Comparison of ENCODE assay signal across 8 mouse cellular contexts in the genomic region with DNA sequence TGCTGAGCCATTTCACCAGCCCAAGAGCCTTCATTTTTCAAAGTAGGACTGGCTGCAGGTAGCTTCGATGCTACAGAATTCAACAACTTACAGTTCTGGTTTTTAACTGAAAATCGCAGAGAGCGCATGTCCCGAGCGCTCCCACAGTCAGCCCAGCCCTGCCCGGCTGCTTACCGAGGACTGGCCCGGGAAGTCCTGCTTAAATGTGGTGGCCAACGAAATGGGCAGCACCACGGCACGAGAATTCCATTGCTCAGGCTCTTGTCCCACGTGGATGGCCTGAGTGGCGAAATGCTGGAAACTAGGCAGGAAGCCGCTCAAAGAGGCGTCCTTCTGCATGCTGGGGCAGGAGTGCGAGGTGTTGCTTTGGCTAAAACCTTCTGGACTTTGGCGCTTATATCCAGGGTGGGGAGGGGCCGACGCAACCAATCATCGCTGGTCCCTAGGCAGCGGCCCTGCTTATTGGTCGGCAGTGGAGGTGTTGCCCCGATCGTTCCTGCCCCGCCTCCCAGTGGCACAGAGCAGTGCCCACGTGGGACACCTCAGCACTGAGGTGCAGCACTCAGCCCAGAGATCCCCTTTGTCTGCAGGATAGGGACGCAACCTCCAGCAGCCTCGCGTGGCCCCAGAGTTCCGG. TPM values are rescaled to one million over a fixed set of nuclear protein-coding genes. Genes with fewer than 3 reads are reported as not detected.
DNase-seq lines count a peak whose midpoint lies in the region; ATAC-seq and TF ChIP-seq lines count a peak whose summit lies in the region.

A gene (minus strand): TSS at position 386 of the 637 bp plus-strand sequence.

- peak; percentile 91 for ATAC-seq in CD4-positive, CD25-positive, alpha-beta regulatory T cell, adult 4 months
- ATAC-seq in heart, embryonic 13.5 days (ENCODE audit: extremely low read depth, insufficient number of reproducible peaks, low FRiP score, low TSS enrichment): peak; percentile 92
- ATAC-seq in kidney, postnatal 0 days (replicated peaks; ENCODE audit: low FRiP score, low read depth): peak; percentile 100

- no peaks in the 10 kb centered on the region for H3K36me3 ChIP-seq in heart, embryonic 13.5 days
- no peaks in the 10 kb centered on the region for H3K36me3 ChIP-seq in kidney, postnatal 0 days (ENCODE audit: insufficient read depth, low read length)
- H3K36me3 ChIP-seq in liver, adult 2 months (ENCODE audit: control insufficient read depth, insufficient read depth, low read length): peaks cover 16% of the 10 kb centered on the region
- peaks cover 16% of the 10 kb centered on the region for H3K36me3 ChIP-seq in myocyte (ENCODE audit: control insufficient read depth, insufficient read depth)
- H3K36me3 ChIP-seq in splenic B cell, adult 2 months (ENCODE audit: control insufficient read depth, insufficient read depth, low read length, poor library complexity, severe bottlenecking): no peaks in the 10 kb centered on the region

- H3K4me1 ChIP-seq in heart, embryonic 13.5 days: peaks cover 6% of the 10 kb centered on the region
- no peaks in the 10 kb centered on the region for H3K4me1 ChIP-seq in kidney, postnatal 0 days (replicated peaks; ENCODE audit: insufficient read depth, low read length)
- peaks cover 14% of the 10 kb centered on the region for H3K4me1 ChIP-seq in liver, adult 2 months (ENCODE audit: control insufficient read depth, insufficient read depth, low read length)

- H3K27me3 ChIP-seq in heart, embryonic 13.5 days (replicated peaks): no peaks in the 10 kb centered on the region; the same call in 1 of the 2 replicates
- no peaks in the 10 kb centered on the region for H3K27me3 ChIP-seq in kidney, postnatal 0 days (ENCODE audit: insufficient read depth, low read length)
- H3K27me3 ChIP-seq in liver, adult 2 months (ENCODE audit: control insufficient read depth, insufficient read depth, low read length): no peaks in the 10 kb centered on the region
- H3K27me3 ChIP-seq in myocyte (ENCODE audit: control insufficient read depth, insufficient read depth, insufficient read length): no peaks in the 10 kb centered on the region
- H3K27me3 ChIP-seq in splenic B cell, adult 2 months (ENCODE audit: control insufficient read depth, insufficient read depth, low read length, poor library complexity, severe bottlenecking): no peaks in the 10 kb centered on the region

- no peak within 1 kb of the TSS for H3K27ac ChIP-seq in heart, embryonic 13.5 days (replicated peaks)
- peak within 1 kb of the TSS; percentile 72; the same call in 1 of the 2 replicates for H3K27ac ChIP-seq in kidney, postnatal 0 days
- peak within 1 kb of the TSS; percentile 93 for H3K27ac ChIP-seq in liver, adult 2 months (replicated peaks; ENCODE audit: insufficient read depth, low read depth, low read length)

- H3K4me2 ChIP-seq in heart, embryonic 13.5 days: peak within 1 kb of the TSS; percentile 88
- H3K4me2 ChIP-seq in kidney, postnatal 0 days (ENCODE audit: low read length): peak within 1 kb of the TSS; percentile 90
- peak within 1 kb of the TSS; percentile 84 for H3K4me2 ChIP-seq in myocyte (ENCODE audit: low read depth)

- peak within 1 kb of the TSS; percentile 22 for H3ac ChIP-seq in myocyte (ENCODE audit: control insufficient read depth, insufficient read length)

- peak; percentile 68 for DNase-seq in c-Kit-positive CD71-negative TER-119-negative erythroid progenitor cells, embryonic 14.5 days (ENCODE audit: low read depth)
- DNase-seq in fibroblast of lung, adult 2 months (ENCODE audit: low read depth): peak; percentile 74
- DNase-seq in kidney, postnatal 0 days (ENCODE audit: low spot score): peak; percentile 93
- DNase-seq in liver, adult 2 months (ENCODE audit: extremely low read depth, low read depth, low spot score): peak; percentile 97
- DNase-seq in splenic B cell, adult 2 months (ENCODE audit: low read depth, low spot score): peak; percentile 73

- peak within 1 kb of the TSS; percentile 56 for H3K4me3 ChIP-seq in heart, embryonic 13.5 days
- H3K4me3 ChIP-seq in kidney, postnatal 0 days (replicated peaks; ENCODE audit: low read depth, low read length): peak within 1 kb of the TSS; percentile 54
- peak within 1 kb of the TSS; percentile 50 for H3K4me3 ChIP-seq in liver, adult 2 months (ENCODE audit: insufficient read depth, low read depth, low read length)
- H3K4me3 ChIP-seq in myocyte: peak within 1 kb of the TSS; percentile 97

- peaks cover 2% of the 10 kb centered on the region; the same call in 1 of the 2 replicates for H3K79me2 ChIP-seq in liver, adult 2 months (ENCODE audit: control insufficient read depth, insufficient read depth, low read length)
- H3K79me2 ChIP-seq in myocyte (ENCODE audit: control insufficient read depth, insufficient read depth): peaks cover 22% of the 10 kb centered on the region

- H3K9me3 ChIP-seq in heart, embryonic 13.5 days: no peaks in the 10 kb centered on the region
- H3K9me3 ChIP-seq in kidney, postnatal 0 days (replicated peaks; ENCODE audit: low read length): no peaks in the 10 kb centered on the region

- peak; percentile 86 for TF ChIP-seq POLR2A in liver, adult 2 months (IDR thresholded peaks at IDR 0.05; ENCODE audit: extremely low read depth, insufficient read depth, low read length)
- TF ChIP-seq POLR2A in myocyte (IDR thresholded peaks at IDR 0.05; ENCODE audit: insufficient read length, low read depth): peak; percentile 96

- 1% methylated on average over 30 of the region's 30 CpGs for WGBS in heart, embryonic 13.5 days
- under 1% methylated on average over 30 of the region's 30 CpGs for WGBS in kidney, postnatal 0 days
- 1% methylated on average over 30 of the region's 30 CpGs for WGBS in liver, adult 2 months

- TF ChIP-seq CTCF in kidney, postnatal 0 days (IDR thresholded peaks at IDR 0.05; ENCODE audit: low read depth): 0 out of 2 replicates have a peak, but pooled peaks have one; percentile 17
- TF ChIP-seq CTCF in liver, adult 2 months (IDR thresholded peaks at IDR 0.05; ENCODE audit: low read depth, low read length): no peak

- H3K9ac ChIP-seq in heart, embryonic 13.5 days: peak within 1 kb of the TSS; percentile 77
- peak within 1 kb of the TSS; percentile 61 for H3K9ac ChIP-seq in kidney, postnatal 0 days (ENCODE audit: low read depth, low read length)
- H3K9ac ChIP-seq in liver, adult 2 months (ENCODE audit: low read depth, low read length): peak within 1 kb of the TSS; percentile 66

TF ChIP-seq in myocyte, 11 proteins besides CTCF, POLR2A, EP300 and RAD21:
- TF ChIP-seq MAX (IDR thresholded peaks at IDR 0.05; ENCODE audit: low read depth) (no peak), POLR2AphosphoS2 (IDR thresholded peaks at IDR 0.05; ENCODE audit: insufficient read length, low read depth) (peak; percentile 99), E2F4 (IDR thresholded peaks at IDR 0.05; ENCODE audit: insufficient read depth) (no peak), MYOG (IDR thresholded peaks at IDR 0.05; ENCODE audit: control insufficient read depth in 1 of 3, insufficient read depth in 1 of 3, insufficient read length in 2 of 3, low read depth in 2 of 3) (peak in 2 of 3 experiments; percentile 57 to 76), MYOD1 (IDR thresholded peaks at IDR 0.05; ENCODE audit: control insufficient read depth in 1 of 3, insufficient read length in 2 of 3, low read depth in 2 of 3) (peak in 1 of 3 experiments; percentile 50)

RNA-seq across cellular contexts. Expression of the gene that starts here (rescaled TPM):
- polyA plus RNA-seq in CD4-positive, CD25-positive, alpha-beta regulatory T cell, adult 4 months (2017; shearing (Covaris generic)): not detected
- polyA plus RNA-seq in heart, embryonic 13.5 days (2015; fragmentation: Nextera tagmentation; extraction: Ambion mirVana): 2.1 and 3.2 TPM in 2 replicates
- polyA plus RNA-seq in kidney, postnatal 0 days (2015; fragmentation: Nextera tagmentation; extraction: Ambion mirVana): 76.8 and 83.6 TPM in 2 replicates
- total RNA-seq in liver, adult 2 months (2014; rRNA removed): 1,116 and 1,443 TPM in 2 replicates
- polyA plus RNA-seq in liver, adult 2 months (2012; rRNA removed): 446 and 569 TPM in 2 replicates
- polyA plus RNA-seq in myocyte (2012; fragmentation: generic; extraction: Trizol): 66.6 TPM

Comparison
In these comparisons a context has a peak if more than half of its experiments do, and no peak if none do; other contexts are left out.
1. RNA of the gene that starts here (polyA plus RNA-seq): 446 to 569 TPM in liver, adult 2 months, 76.8 to 83.6 TPM in kidney, postnatal 0 days and 66.6 TPM in myocyte (single experiment); 2.1 to 3.2 TPM in heart, embryonic 13.5 days and not detected in CD4-positive, CD25-positive, alpha-beta regulatory T cell, adult 4 months; every median in the first group is over 10 times any median in the second.
2. Peak in ATAC-seq in CD4-positive, CD25-positive, alpha-beta regulatory T cell, adult 4 months; RNA of the gene not detected or under 1 TPM.
3. Peak in every context shown above with its lines, with median percentiles within 50 percentile points of each other: ATAC-seq, DNase-seq, H3K4me2 ChIP-seq, H3K4me3 ChIP-seq and H3K9ac ChIP-seq.